Mouse (Mus musculus) forebrain, embryonic 10.5 days (tissue): ENCODE data around the gene Nsmce4a. TPM values are rescaled to one million over a fixed set of nuclear protein-coding genes. Genes with fewer than 3 reads are reported as not detected.
"Not testable (repeated sequence)": the region's sequence is repeated elsewhere in the genome, so short reads cannot be mapped to it uniquely, and the experiment has no call there.

ENCODE experiments used
- DNase-seq: peaks from one replicate; pipeline ENCODE4 v3.0.0-alpha.2; 2017; ENCODE audit warnings: low spot score; ENCODE audit errors: extremely low spot score
- H3K27ac ChIP-seq: fragments of 300-500 bp; sonication (generic); 2 replicates; pipeline ENCODE4 v1.5.1; 2016; ENCODE audit warnings: mild to moderate bottlenecking
- H3K27me3 ChIP-seq: fragments of 300-500 bp; sonication (generic); 2 replicates; pipeline ENCODE4 v1.6.1; 2016; ENCODE audit warnings: mild to moderate bottlenecking; ENCODE audit not compliant: poor library complexity, severe bottlenecking
- H3K36me3 ChIP-seq: fragments of 300-500 bp; sonication (generic); replicated peaks from 2 replicates; pipeline ENCODE4 v1.6.1; 2016; ENCODE audit warnings: mild to moderate bottlenecking, moderate library complexity
- H3K4me1 ChIP-seq: fragments of 300-500 bp; sonication (generic); 2 replicates; pipeline ENCODE4 v1.6.1; 2016
- H3K4me3 ChIP-seq: fragments of 300-500 bp; sonication (generic); 2 replicates; pipeline ENCODE4 v1.5.1; 2016; ENCODE audit warnings: mild to moderate bottlenecking, moderate library complexity
- H3K9me3 ChIP-seq: fragments of 300-500 bp; sonication (generic); 2 replicates; pipeline ENCODE4 v1.6.1; 2016; ENCODE audit warnings: mild to moderate bottlenecking, moderate library complexity
- WGBS: fragments of 180-500 bp; shearing (Covaris S2); methylation state at CpG from one replicate; pipeline ENCODE4 v1.1.7; 2016; 5-methylcytosine and 5-hydroxymethylcytosine counted together
- polyA plus RNA-seq: library from polyadenylated mRNA; unstranded; fragments of >200 nt; fragmentation: Nextera tagmentation; extraction: Ambion mirVana; gene quantifications from 2 replicates; pipeline ENCODE4 v1.2.1, GENCODE M21; 2016

Gene Nsmce4a
- polyA plus RNA-seq, 1 experiment from 2014 or later, result 197 TPM

- H3K36me3 ChIP-seq, DNase-seq, H3K9me3 ChIP-seq, H3K4me1 ChIP-seq, H3K27ac ChIP-seq, H3K4me3 ChIP-seq: not testable (repeated sequence)
- WGBS, result 73% methylated on average over 9 of the region's 19 CpGs
- H3K27me3 ChIP-seq, result peaks cover 31% of the 10 kb centered on the region
Observed at GRCm38 (mm10) chr7:130596079-130596855, 23.3 kb upstream of the Nsmce4a start.

GRCm38 (mm10) chr7:130593375-130594239 is 20.7 kb upstream of the Nsmce4a start:
- peak; percentile 37 for DNase-seq
- 43% methylated on average over 8 of the region's 11 CpGs for WGBS
- Histone ChIP-seq H3K27ac (0 out of 2 replicates have a peak overlapping the region, but pooled peaks have one; percentile 64), H3K4me1 (peaks cover 29% of the 10 kb centered on the region), H3K27me3 (peaks cover 30% of the 10 kb centered on the region)
- H3K4me3 ChIP-seq, H3K36me3 ChIP-seq, H3K9me3 ChIP-seq: not testable (repeated sequence)

DNA sequence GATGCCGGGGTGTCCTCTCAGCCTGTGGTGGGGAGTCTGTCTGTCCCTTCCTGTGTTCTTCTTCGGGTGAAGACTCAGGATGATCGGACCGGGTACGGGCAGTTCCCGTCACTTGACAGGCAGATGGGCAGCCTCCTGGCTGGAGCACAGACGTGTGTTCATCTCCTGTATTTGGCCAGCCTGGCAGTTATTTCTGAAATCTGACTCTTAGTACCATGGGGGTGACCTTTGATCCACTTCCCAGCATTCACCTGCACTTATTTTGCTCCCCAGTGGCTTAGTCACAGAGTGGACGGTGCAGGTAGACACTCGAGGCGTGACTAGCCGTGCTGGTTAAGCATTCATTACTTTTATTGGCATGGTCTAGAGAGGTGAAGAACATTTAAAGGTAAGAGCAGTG is 20.1 kb upstream of the Nsmce4a start:
- H3K36me3 ChIP-seq, H3K4me3 ChIP-seq, H3K9me3 ChIP-seq, H3K27ac ChIP-seq, DNase-seq: not testable (repeated sequence)
- H3K4me1 ChIP-seq, result peaks cover 29% of the 10 kb centered on the region
- peaks cover 24% of the 10 kb centered on the region for H3K27me3 ChIP-seq
- no CpG with 5 or more reads among the region's 11 CpGs for WGBS

- no peaks in the 10 kb centered on the region for H3K36me3 ChIP-seq
- no peak for DNase-seq
- peaks cover 16% of the 10 kb centered on the region for H3K27me3 ChIP-seq
- peak overlapping the region; percentile 73; the same call in 1 of the 2 replicates for H3K27ac ChIP-seq
- H3K4me3 ChIP-seq, result no peak overlapping the region
- H3K4me1 ChIP-seq, result peaks cover 24% of the 10 kb centered on the region
- no peaks in the 10 kb centered on the region for H3K9me3 ChIP-seq
- 65% methylated on average over 8 of the region's 8 CpGs for WGBS
Observed at GRCm38 (mm10) chr7:130590845-130591437, 18.0 kb upstream of the Nsmce4a start.

- peaks cover 16% of the 10 kb centered on the region for H3K27me3 ChIP-seq
- peaks cover 24% of the 10 kb centered on the region for H3K4me1 ChIP-seq
- no peaks in the 10 kb centered on the region for H3K9me3 ChIP-seq
- 40% methylated on average over 13 of the region's 13 CpGs for WGBS
- DNase-seq, result no peak
- peak overlapping the region; percentile 73 for H3K27ac ChIP-seq
- H3K36me3 ChIP-seq, result no peaks in the 10 kb centered on the region
- no peak overlapping the region for H3K4me3 ChIP-seq
Observed at GRCm38 (mm10) chr7:130590081-130590828, 17.3 kb upstream of the Nsmce4a start.

- peaks cover 16% of the 10 kb centered on the region for H3K27me3 ChIP-seq
- H3K4me1 ChIP-seq, result peaks cover 20% of the 10 kb centered on the region
- H3K36me3 ChIP-seq, result no peaks in the 10 kb centered on the region
- H3K27ac ChIP-seq, result no peak overlapping the region
- WGBS, result 82% methylated on average over 2 of the region's 2 CpGs
- no peak for DNase-seq
- no peak overlapping the region for H3K4me3 ChIP-seq
- no peaks in the 10 kb centered on the region for H3K9me3 ChIP-seq
Observed at GRCm38 (mm10) chr7:130586521-130587072, 13.7 kb upstream of the Nsmce4a start.

DNA sequence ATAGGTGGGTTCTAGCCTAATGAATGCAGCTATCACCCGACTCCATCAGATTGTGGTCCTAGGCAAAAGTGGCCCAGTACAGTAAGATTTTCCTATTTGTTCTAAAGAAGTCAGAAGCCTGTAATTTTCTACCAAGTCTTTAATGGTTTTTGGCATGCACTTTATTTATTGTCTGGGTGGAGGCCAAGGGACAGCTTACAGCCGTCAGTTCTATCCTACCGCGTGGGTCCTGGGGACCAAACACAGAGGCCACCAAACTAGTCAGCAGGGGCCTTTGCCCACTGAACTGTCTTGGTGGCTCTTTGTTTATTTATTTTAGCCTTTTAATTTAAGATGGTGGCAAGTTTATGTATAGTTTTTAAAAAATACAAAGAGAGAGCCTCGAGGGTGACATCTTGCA is 5.7 kb upstream of the Nsmce4a start:
- H3K4me1 ChIP-seq, result peaks cover 19% of the 10 kb centered on the region
- H3K9me3 ChIP-seq, result no peaks in the 10 kb centered on the region
- H3K27ac ChIP-seq, result no peak overlapping the region
- H3K27me3 ChIP-seq, result peaks cover 11% of the 10 kb centered on the region
- DNase-seq, result no peak
- WGBS, result 92% methylated on average over 5 of the region's 5 CpGs
- H3K4me3 ChIP-seq, result no peak overlapping the region
- no peaks in the 10 kb centered on the region for H3K36me3 ChIP-seq

GRCm38 (mm10) chr7:130578066-130578465 is 5.1 kb upstream of the Nsmce4a start:
- Histone ChIP-seq H3K4me1 (peaks cover 19% of the 10 kb centered on the region), H3K36me3 (no peaks in the 10 kb centered on the region), H3K27me3 (peaks cover 11% of the 10 kb centered on the region), H3K4me3 (no peak overlapping the region), H3K27ac (no peak overlapping the region), H3K9me3 (no peaks in the 10 kb centered on the region)
- WGBS, result 87% methylated on average over 2 of the region's 2 CpGs
- no peak for DNase-seq

DNA sequence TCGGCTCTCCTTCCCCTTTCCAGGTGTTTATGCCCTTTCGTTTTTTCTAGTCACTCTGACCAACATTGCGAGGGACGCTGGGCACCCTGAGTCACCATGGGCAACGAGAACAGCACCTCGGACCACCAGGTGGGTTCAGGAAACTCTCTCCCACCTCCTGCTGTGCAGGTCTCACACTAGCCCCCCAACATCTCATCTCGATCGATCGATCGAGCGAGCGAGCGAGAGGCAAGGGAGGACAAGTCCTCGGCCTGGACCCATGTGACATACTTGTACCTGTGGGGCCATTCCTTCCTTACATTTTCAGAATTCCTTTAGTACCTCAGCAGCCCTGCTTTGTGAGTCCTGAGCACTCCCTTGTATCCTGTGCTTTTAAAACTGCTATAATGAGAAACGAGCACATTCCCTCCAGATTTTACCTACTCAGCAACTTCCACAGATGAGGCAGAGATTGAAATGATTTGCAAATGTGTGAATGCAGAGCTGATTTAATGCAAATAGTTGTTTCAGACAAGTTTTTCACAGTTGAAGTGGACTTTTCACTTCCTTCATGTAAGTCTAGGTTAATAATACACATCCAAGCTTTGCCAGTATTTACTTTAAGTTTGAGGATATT is 4.6 kb upstream of the Nsmce4a start, which contains the start of gene Tacc2:
TSS of gene Tacc2 (plus strand) at position 51 of the 616 bp plus-strand sequence.
- DNase-seq, result no peak

GRCm38 (mm10) chr7:130576981-130577380 is 4.1 kb upstream of the Nsmce4a start:
- DNase-seq, result no peak
- Histone ChIP-seq H3K9me3 (no peaks in the 10 kb centered on the region), H3K4me1 (peaks cover 19% of the 10 kb centered on the region), H3K27ac (no peak overlapping the region), H3K27me3 (peaks cover 11% of the 10 kb centered on the region), H3K4me3 (peak overlapping the region; percentile 16; the same call in 1 of the 2 replicates), H3K36me3 (no peaks in the 10 kb centered on the region)
- 52% methylated on average over 10 of the region's 10 CpGs for WGBS

More for the DNA sequence above, 4.6 kb upstream of the Nsmce4a start, which contains the start of gene Tacc2:
- H3K36me3 ChIP-seq, result no peaks in the 10 kb centered on the region
- H3K27me3 ChIP-seq, result peaks cover 11% of the 10 kb centered on the region
- 53% methylated on average over 15 of the region's 15 CpGs for WGBS
- peaks cover 19% of the 10 kb centered on the region for H3K4me1 ChIP-seq
- H3K4me3 ChIP-seq, result peak within 1 kb of the TSS; percentile 16; the same call in 1 of the 2 replicates
- no peak within 1 kb of the TSS for H3K27ac ChIP-seq
- H3K9me3 ChIP-seq, result no peaks in the 10 kb centered on the region

DNA sequence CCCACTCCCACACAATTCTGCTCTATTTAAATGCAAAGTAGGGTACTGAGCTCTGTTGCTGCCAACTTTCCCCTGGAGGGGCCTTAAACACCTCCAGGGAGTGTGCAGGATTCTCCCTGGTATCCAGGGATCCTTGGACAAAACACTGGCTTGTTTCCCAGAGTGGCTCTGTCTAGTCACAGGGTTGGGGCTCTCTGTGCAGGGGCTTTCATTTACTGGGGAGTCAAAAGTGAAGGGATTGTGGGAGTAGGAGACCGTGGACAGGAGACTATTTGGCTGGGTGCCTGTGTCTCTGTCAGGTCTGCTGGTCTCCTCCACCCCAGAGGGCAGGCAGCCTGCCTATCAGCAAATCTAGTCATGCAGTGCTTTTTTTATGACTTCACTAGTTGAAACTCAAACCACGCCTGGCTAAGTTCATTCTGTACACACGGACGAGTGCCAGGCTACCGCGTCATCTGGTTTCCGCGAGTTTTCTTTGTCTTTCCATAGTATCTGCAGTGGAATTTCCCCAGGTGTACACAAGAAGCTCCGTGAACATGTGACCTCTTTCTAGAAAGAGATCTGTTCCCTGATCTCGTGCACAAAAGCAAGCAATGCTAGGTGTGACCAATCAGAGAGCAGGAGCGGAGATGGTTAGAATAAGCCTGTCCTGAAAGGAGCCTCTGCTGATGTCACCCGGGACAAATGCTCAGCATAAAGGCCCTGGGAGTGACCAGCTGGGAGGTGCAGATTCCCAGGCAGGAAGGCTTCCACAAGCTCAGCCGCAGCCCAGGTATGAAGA is 1.5 kb upstream of the Nsmce4a start:
- no peak overlapping the region for H3K4me3 ChIP-seq
- H3K9me3 ChIP-seq, result no peaks in the 10 kb centered on the region
- no peaks in the 10 kb centered on the region for H3K36me3 ChIP-seq
- no peak overlapping the region for H3K27ac ChIP-seq
- 71% methylated on average over 13 of the region's 13 CpGs for WGBS
- peaks cover 34% of the 10 kb centered on the region for H3K4me1 ChIP-seq
- DNase-seq, result no peak
- H3K27me3 ChIP-seq, result peaks cover 11% of the 10 kb centered on the region
